Mouse (Mus musculus): ENCODE measurements at regions not wholly inside any gene's neighbourhood (a gene's known extent, or its start where the extent isn't known, plus 50 kb on each side); places are given as distances from the start of the nearest gene placed in this dataset.
"Not testable (repeated sequence)": the region's sequence is repeated elsewhere in the genome, so short reads cannot be mapped to it uniquely, and the experiment has no call there.

DNA sequence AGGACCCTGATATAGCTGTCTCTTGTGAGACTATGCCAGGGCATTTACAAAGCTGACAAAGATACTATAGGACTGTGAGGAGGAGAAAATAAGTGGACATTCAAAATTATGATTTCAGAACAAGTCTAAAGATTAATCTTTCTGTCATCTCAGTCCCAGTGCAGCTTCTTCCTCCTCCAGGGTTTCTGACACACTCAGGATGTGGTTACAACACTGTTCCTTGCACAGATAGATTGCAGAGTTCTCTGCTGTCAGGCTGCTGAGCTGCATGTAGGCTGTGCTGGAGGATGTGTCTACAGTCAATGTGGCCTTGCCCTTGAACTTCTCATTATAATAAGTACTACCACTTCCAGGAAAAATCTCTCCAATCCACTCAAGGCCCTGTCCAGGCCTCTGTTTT lies 661.0 kb upstream of the Zfp386 start:
- TF ChIP-seq FLI1 (IDR thresholded peaks at IDR 0.05; ENCODE audit: low read length); GATA1 (IDR thresholded peaks at IDR 0.05; ENCODE audit: borderline replicate concordance, low read length): not testable (repeated sequence)
